Mouse (Mus musculus) embryonic facial prominence, embryonic 13.5 days (tissue): ENCODE measurements around the gene Kansl2. TPM values are rescaled to one million over a fixed set of nuclear protein-coding genes. Genes with fewer than 3 reads are reported as not detected.

ENCODE experiments used
- microRNA-seq: library from miRNA; unstranded; fragments of <30 nt; microRNA quantifications from one replicate; pipeline ENCODE4, GENCODE M21; 2016
- polyA plus RNA-seq: library from polyadenylated mRNA; unstranded; fragments of >200 nt; fragmentation: Nextera tagmentation; extraction: Ambion mirVana; gene quantifications from 2 replicates; pipeline ENCODE4 v1.2.1, GENCODE M21; 2015

Gene Kansl2
- polyA plus RNA-seq, 1 experiment from 2014 or later, result 142 TPM

Small RNA genes within 50 kb of the gene (microRNA-seq; reads per million reads assigned to microRNA genes)
- not detected for gene Mir1291

Other genes with a start within 250 kb of the Kansl2 start
- 0.90 and 1.4 TPM in 2 replicates for gene Zfp641, start 238.1 kb downstream of the Kansl2 start, polyA plus RNA-seq
- gene Olfr285, start 216.9 kb downstream of the Kansl2 start, polyA plus RNA-seq, result not detected in 2 replicates
- 0.22 and 0.59 TPM in 2 replicates for gene Olfr284, start 193.3 kb downstream of the Kansl2 start, polyA plus RNA-seq
- gene Olfr283, start 153.3 kb downstream of the Kansl2 start, polyA plus RNA-seq, result not detected in 2 replicates
- gene Olfr282, start 103.0 kb downstream of the Kansl2 start, polyA plus RNA-seq, result not detected in 2 replicates
- gene Olfr281, start 81.7 kb downstream of the Kansl2 start, polyA plus RNA-seq, result 0.22 TPM in 1 of 2 replicates, not detected in the other
- gene OR5BS1P, start 64.4 kb downstream of the Kansl2 start, polyA plus RNA-seq, result not detected in 2 replicates
- not detected in 2 replicates for gene Lalba, start 51.5 kb downstream of the Kansl2 start, polyA plus RNA-seq
- gene Olfr279, start 41.9 kb downstream of the Kansl2 start, polyA plus RNA-seq, result not detected in 2 replicates
- gene Ccnt1, start 36.7 kb upstream of the Kansl2 start, polyA plus RNA-seq, result 63.1 and 66.2 TPM in 2 replicates
- not detected in 2 replicates for gene 4930415O20Rik, start 36.7 kb upstream of the Kansl2 start, polyA plus RNA-seq
- gene Adcy6, start 75.8 kb upstream of the Kansl2 start, polyA plus RNA-seq, result 11.7 and 19.5 TPM in 2 replicates
- gene Cacnb3, start 96.6 kb upstream of the Kansl2 start, polyA plus RNA-seq, result 55.6 and 55.7 TPM in 2 replicates
- 34.5 and 35.4 TPM in 2 replicates for gene Ddx23, start 128.6 kb upstream of the Kansl2 start, polyA plus RNA-seq
- 0.50 and 0.59 TPM in 2 replicates for gene Rnd1, start 143.2 kb upstream of the Kansl2 start, polyA plus RNA-seq
- 0.94 and 1.3 TPM in 2 replicates for gene Ccdc65, start 173.9 kb upstream of the Kansl2 start, polyA plus RNA-seq
- gene Fkbp11, start 193.9 kb upstream of the Kansl2 start, polyA plus RNA-seq, result 40.9 and 48.3 TPM in 2 replicates
- gene Arf3, start 228.9 kb upstream of the Kansl2 start, polyA plus RNA-seq, result 44.1 and 44.6 TPM in 2 replicates
- 4.9 and 5.3 TPM in 2 replicates for gene Wnt10b, start 243.9 kb upstream of the Kansl2 start, polyA plus RNA-seq